Mouse (Mus musculus) neural tube, embryonic 15.5 days (tissue): ENCODE results near the gene Tbc1d10c. TPM values are rescaled to one million over a fixed set of nuclear protein-coding genes. Genes with fewer than 3 reads are reported as not detected.
A peak's percentile ranks its signal among the peaks of the same experiment; 100 is the strongest.
"Not testable (repeated sequence)": the region's sequence is repeated elsewhere in the genome, so short reads cannot be mapped to it uniquely, and the experiment has no call there.

Source experiments
- ATAC-seq: fragments of 200-750 bp; cut with Nextera tagmentation; 2 replicates; pipeline ENCODE4 v1.8.0; 2017; ENCODE audit warnings: mild to moderate bottlenecking, moderate TSS enrichment, moderate library complexity; ENCODE audit not compliant: low FRiP score
- H3K27ac ChIP-seq: fragments of 300-500 bp; sonication (generic); replicated peaks from 2 replicates; pipeline ENCODE4 v1.5.1; 2015; ENCODE audit warnings: mild to moderate bottlenecking, inconsistent platforms
- H3K27me3 ChIP-seq: fragments of 300-500 bp; sonication (generic); replicated peaks from 2 replicates; pipeline ENCODE4 v1.6.1; 2015; ENCODE audit warnings: inconsistent platforms
- H3K36me3 ChIP-seq: fragments of 300-500 bp; sonication (generic); 2 replicates; pipeline ENCODE4 v1.6.1; 2015; ENCODE audit warnings: inconsistent platforms
- H3K4me1 ChIP-seq: fragments of 300-500 bp; sonication (generic); 2 replicates; pipeline ENCODE4 v1.6.1; 2015; ENCODE audit warnings: inconsistent platforms
- H3K4me2 ChIP-seq: fragments of 300-500 bp; sonication (generic); 2 replicates; pipeline ENCODE4 v1.6.1; 2015; ENCODE audit warnings: inconsistent platforms, mild to moderate bottlenecking, moderate library complexity
- H3K4me3 ChIP-seq: fragments of 300-500 bp; sonication (generic); replicated peaks from 2 replicates; pipeline ENCODE4 v1.5.1; 2015; ENCODE audit warnings: mild to moderate bottlenecking, inconsistent platforms
- H3K9ac ChIP-seq: fragments of 300-500 bp; sonication (generic); replicated peaks from 2 replicates; pipeline ENCODE4 v1.6.1; 2015; ENCODE audit warnings: mild to moderate bottlenecking, inconsistent platforms
- H3K9me3 ChIP-seq: fragments of 300-500 bp; sonication (generic); replicated peaks from 2 replicates; pipeline ENCODE4 v1.6.1; 2016; ENCODE audit warnings: inconsistent platforms
- WGBS: fragments of 180-500 bp; shearing (Covaris S2); methylation state at CpG from one replicate; pipeline ENCODE4 v1.1.7; 2015; ENCODE audit warnings: mixed read lengths; 5-methylcytosine and 5-hydroxymethylcytosine counted together
- polyA plus RNA-seq: library from polyadenylated mRNA; unstranded; fragments of >200 nt; fragmentation: Nextera tagmentation; extraction: Ambion mirVana; gene quantifications from 2 replicates; pipeline ENCODE4 v1.2.1, GENCODE M21; 2015

The Tbc1d10c gene
- polyA plus RNA-seq, 1 experiment from 2014 or later, result 0.74 TPM

DNA sequence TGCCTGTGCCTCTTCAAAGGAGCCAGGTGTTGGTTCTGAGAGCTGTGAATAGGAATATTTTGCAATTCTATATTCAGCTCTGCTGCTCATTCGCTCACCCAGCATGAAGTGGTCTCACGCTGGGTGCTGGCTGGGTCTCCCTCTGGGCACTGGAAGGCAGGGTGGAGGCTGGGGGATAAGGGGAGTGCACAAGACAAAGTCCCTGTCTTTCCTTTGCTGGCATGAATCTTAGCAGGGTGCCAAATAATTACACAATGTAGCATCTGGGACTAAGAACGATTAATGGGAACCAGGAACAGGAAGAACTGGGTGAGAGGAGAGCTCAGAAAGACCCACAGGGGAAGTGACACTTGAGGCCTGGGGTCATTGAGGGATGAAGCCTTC, 44.1 kb downstream of the Tbc1d10c start:
- no peaks in the 10 kb centered on the region for H3K27me3 ChIP-seq
- WGBS, result 52% methylated on average over 3 of the region's 3 CpGs
- no peak overlapping the region for H3K9ac ChIP-seq
- H3K27ac ChIP-seq, result 0 out of 2 replicates have a peak overlapping the region, but pooled peaks have one; percentile 78
- no peaks in the 10 kb centered on the region for H3K9me3 ChIP-seq
- H3K4me2 ChIP-seq, result no peak overlapping the region
- peaks cover 13% of the 10 kb centered on the region; the same call in 1 of the 2 replicates for H3K36me3 ChIP-seq
- no peak for ATAC-seq
- peaks cover 32% of the 10 kb centered on the region for H3K4me1 ChIP-seq
- H3K4me3 ChIP-seq, result no peak overlapping the region

DNA sequence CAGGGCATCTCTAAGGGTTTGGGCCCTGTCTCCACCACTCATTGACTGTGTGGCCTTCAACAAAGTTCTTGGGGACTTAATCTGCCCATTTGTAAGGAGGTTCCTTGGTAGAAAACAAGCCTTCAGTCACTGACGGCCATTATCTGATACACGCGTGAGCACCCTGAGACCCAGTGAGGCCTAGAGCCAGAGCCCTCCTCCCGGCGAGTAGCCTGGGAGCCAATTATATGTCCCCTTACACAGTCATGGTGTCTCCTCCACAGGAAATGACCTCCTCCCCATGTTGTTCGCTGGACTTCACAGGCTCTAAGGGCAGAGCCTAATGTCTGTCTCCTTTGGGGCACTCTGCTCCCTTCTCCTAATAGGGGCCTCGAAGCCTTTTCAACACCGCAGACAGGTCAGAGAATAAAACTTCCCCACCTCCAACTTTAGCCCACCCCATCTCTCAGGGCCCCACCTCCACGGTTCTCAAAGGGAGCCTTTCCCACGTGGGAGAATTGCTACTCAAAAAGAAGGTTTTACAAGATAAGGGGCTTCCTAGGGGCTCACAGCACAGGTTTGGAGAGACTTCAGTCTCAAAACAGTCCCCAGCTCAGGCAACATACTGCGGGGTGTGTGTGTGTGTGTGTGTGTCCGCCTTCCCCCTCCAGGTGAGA, 44.6 kb downstream of the Tbc1d10c start:
- peaks cover 11% of the 10 kb centered on the region; the same call in 1 of the 2 replicates for H3K36me3 ChIP-seq
- H3K27me3 ChIP-seq, result no peaks in the 10 kb centered on the region
- H3K4me2 ChIP-seq, result no peak overlapping the region
- no peak for ATAC-seq
- H3K4me3 ChIP-seq, result no peak overlapping the region
- H3K27ac ChIP-seq, result no peak overlapping the region
- H3K9me3 ChIP-seq, result no peaks in the 10 kb centered on the region
- 62% methylated on average over 12 of the region's 12 CpGs for WGBS
- H3K9ac ChIP-seq, result no peak overlapping the region
- H3K4me1 ChIP-seq, result peaks cover 32% of the 10 kb centered on the region

DNA sequence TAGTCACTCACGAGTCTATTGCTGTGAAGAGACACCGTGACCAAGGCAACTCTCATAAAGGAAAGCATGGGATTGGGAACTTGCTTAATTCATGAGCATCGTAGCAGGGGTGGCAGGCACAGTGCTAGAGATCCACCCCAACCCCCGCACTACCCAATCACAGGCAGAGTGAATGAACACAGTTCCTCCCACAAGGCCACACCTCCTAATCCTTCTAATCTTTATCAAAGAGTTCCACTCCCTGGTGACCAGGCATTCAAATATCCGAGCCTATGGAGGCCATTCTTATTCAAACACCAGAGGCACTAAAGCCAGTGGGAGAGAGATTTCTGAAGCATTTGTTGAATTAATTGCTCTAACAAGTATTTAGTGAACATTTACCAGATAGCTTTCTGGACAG, 45.1 kb downstream of the Tbc1d10c start:
- Histone ChIP-seq H3K4me3 (no peak overlapping the region), H3K9ac (no peak overlapping the region), H3K9me3 (no peaks in the 10 kb centered on the region), H3K27me3 (no peaks in the 10 kb centered on the region), H3K4me2 (no peak overlapping the region), H3K4me1 (peaks cover 29% of the 10 kb centered on the region), H3K27ac (no peak overlapping the region), H3K36me3 (peaks cover 9% of the 10 kb centered on the region; the same call in 1 of the 2 replicates)
- 91% methylated on average over 5 of the region's 5 CpGs for WGBS
- ATAC-seq, result no peak

DNA sequence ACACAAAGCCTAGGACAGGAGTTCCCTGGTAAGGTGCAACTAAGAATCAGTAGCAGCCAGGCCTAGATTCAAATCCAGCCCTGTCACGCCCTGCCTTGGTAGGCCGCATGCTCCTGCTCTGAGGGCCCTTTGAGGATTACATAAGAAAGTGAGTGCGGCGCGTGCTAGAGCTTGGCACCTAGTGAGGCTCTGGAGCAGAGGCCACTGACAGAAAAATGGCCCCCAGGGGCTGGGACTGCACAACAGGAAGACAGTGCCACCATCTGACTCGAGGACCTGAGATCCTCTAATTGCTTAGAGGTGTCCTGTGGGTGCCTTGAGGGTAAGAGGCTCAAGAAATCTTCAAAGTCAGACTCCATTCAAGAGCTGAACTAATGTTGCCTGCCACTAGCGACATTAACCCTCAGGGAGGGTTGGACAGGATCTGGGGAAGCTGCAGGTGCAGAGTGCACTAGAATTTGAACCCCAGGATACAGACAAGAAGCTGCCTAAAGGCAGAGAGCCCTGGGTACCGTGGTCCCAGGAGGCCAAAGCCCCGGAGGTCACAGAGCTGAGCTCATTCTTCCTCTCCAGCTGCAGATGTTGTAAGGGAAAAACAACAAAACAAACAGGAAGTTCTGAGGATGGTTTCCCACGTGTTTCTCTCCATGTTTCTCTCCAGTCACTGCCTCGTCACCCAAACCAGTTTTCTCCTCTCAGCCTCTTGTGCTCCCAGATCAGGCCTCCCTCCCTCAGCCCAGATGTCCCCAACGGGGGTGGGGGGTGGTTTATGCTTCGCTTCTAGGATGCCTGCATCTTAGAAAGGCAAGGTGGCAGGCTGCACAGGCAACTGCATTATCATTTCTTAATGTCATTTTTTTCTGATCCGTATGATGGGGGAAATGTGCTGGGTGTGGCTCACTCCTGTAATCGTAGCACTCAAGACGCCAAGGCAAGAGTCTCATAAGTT, 46.3 kb downstream of the Tbc1d10c start:
- Histone ChIP-seq H3K36me3 (no peaks in the 10 kb centered on the region), H3K27me3 (no peaks in the 10 kb centered on the region), H3K9ac (no peak overlapping the region), H3K4me3 (no peak overlapping the region), H3K9me3 (no peaks in the 10 kb centered on the region), H3K4me2 (no peak overlapping the region), H3K4me1 (peaks cover 18% of the 10 kb centered on the region), H3K27ac (no peak overlapping the region)
- WGBS, result 86% methylated on average over 16 of the region's 16 CpGs
- ATAC-seq, result no peak

DNA sequence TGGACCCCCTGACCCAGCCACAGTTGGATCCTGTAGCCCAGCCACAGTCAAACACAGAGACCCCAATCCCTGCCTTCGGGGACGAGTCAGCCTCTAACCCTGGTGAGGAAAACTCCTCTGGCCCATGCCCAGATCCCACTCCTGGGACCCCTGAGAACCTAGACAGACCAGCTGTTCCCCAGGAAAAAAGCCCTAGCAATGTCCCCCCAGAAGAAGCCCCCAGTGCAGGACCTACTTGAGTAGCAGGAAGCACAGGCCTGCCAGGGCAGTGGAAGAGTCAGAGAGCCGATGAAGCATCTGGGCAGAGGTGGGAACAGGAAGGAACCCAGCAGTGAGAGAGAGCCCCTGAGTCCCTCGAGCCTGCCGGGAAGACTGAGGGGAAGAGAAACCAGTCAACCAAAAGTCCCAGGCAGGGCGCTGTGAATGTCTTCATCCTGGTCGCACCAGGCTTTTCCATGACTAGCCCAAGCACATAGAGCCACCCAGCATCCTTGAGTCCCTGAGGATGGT, 47.3 kb downstream of the Tbc1d10c start, which contains the start of gene Cabp4:
Gene Cabp4, minus strand, starts transcription at position 275 of the 510 bp plus-strand sequence.
- no peak within 1 kb of the TSS for H3K4me2 ChIP-seq
- no peaks in the 10 kb centered on the region for H3K36me3 ChIP-seq
- no peak within 1 kb of the TSS for H3K27ac ChIP-seq
- no peak within 1 kb of the TSS for H3K4me3 ChIP-seq
- H3K9ac ChIP-seq, result no peak within 1 kb of the TSS
- no peaks in the 10 kb centered on the region for H3K27me3 ChIP-seq
- WGBS, result 82% methylated on average over 7 of the region's 7 CpGs
- H3K9me3 ChIP-seq, result no peaks in the 10 kb centered on the region
- no peak for ATAC-seq
- peaks cover 14% of the 10 kb centered on the region for H3K4me1 ChIP-seq

DNA sequence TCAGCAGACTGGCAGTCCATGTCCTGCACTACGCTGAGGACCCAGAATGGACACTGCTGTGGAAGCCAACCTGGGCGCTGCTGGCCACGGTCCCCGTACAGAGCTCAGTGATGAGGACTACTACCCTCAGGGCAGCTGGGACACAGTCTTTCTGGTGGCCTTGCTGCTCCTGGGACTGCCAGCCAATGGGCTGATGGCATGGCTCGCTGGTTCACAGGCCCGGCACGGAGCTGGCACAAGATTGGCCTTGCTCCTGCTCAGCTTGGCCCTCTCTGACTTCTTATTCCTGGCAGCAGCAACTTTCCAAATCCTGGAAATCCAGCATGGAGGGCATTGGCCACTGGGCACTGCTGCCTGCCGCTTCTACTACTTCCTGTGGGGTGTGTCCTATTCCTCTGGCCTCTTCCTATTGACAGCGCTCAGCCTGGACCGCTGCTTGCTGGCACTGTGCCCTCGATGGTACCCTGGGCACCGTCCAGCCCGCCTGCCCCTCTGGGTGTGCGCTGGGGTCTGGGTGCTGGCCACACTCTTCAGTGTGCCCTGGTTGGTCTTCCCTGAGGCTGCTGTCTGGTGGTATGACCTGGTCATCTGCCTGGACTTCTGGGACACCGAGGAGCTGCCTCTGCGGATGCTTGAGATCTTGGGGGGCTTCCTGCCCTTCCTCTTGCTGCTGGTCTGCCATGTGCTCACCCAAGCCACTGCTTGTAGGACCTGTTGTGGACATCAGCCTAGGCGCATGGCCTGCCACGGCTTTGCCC, 48.5 kb downstream of the Tbc1d10c start:
- Histone ChIP-seq H3K9ac (no peak overlapping the region), H3K4me3 (no peak overlapping the region), H3K4me2 (no peak overlapping the region), H3K4me1 (peaks cover 7% of the 10 kb centered on the region), H3K9me3 (no peaks in the 10 kb centered on the region), H3K27ac (no peak overlapping the region), H3K27me3 (no peaks in the 10 kb centered on the region), H3K36me3 (no peaks in the 10 kb centered on the region)
- ATAC-seq, result no peak
- 92% methylated on average over 18 of the region's 18 CpGs for WGBS

DNA sequence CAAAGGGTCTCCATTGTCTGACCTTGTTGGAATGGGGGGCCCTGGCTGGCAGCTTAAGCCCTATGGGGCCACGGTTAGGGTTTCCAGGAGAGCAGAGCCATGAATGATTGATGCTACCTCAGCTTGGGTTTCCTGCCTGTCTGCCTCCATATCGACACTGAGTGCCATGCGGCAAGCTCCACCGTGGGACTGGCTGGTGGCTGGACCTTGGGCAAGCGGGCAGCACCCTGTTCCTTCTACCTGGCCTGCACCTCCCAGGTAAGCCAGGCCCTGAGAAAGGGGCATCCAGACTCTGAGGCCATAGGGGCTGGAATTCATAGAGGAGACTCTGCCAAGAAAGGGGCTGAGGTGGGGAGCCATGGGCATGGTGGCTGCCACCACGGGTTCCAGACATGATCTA, 50.9 kb downstream of the Tbc1d10c start:
- WGBS, result 79% methylated on average over 6 of the region's 6 CpGs
- H3K4me2 ChIP-seq, result no peak overlapping the region

DNA sequence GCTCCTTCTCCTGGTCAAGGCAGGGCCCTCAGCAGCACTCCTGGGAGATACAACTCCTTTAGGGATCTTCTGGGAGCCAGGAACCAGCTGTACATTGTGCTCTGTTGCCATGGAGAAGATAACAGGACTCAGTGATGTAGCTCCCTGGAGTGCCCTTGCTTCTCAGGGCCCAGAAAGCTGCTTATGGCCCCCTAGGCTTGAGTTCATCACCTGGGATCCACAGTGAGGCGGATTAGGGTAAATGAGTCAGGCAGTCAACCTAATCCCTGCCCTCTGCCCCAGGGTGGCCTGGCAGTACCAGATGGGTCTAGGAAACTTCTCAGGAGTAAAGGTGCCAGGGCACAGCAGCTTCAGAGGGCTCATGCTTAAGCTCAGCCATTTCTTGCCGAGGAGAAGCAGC, 51.6 kb downstream of the Tbc1d10c start, which contains the start of gene Gpr152:
Gene Gpr152, plus strand, starts transcription at position 342 of the 400 bp plus-strand sequence.
- Histone ChIP-seq H3K9ac (no peak within 1 kb of the TSS), H3K27me3 (no peaks in the 10 kb centered on the region), H3K27ac (no peak within 1 kb of the TSS), H3K9me3 (no peaks in the 10 kb centered on the region), H3K36me3 (no peaks in the 10 kb centered on the region), H3K4me2 (no peak within 1 kb of the TSS), H3K4me1 (peaks cover 6% of the 10 kb centered on the region), H3K4me3 (no peak within 1 kb of the TSS)
- WGBS, result 67% methylated on average over 2 of the region's 2 CpGs
- no peak for ATAC-seq

More for the DNA sequence above, 50.9 kb downstream of the Tbc1d10c start:
- no peak overlapping the region for H3K4me3 ChIP-seq
- H3K27ac ChIP-seq, result no peak overlapping the region
- ATAC-seq, result no peak
- H3K9me3 ChIP-seq, result no peaks in the 10 kb centered on the region
- H3K4me1 ChIP-seq, result peaks cover 6% of the 10 kb centered on the region
- H3K36me3 ChIP-seq, result no peaks in the 10 kb centered on the region
- H3K27me3 ChIP-seq, result no peaks in the 10 kb centered on the region
- H3K9ac ChIP-seq, result no peak overlapping the region

DNA sequence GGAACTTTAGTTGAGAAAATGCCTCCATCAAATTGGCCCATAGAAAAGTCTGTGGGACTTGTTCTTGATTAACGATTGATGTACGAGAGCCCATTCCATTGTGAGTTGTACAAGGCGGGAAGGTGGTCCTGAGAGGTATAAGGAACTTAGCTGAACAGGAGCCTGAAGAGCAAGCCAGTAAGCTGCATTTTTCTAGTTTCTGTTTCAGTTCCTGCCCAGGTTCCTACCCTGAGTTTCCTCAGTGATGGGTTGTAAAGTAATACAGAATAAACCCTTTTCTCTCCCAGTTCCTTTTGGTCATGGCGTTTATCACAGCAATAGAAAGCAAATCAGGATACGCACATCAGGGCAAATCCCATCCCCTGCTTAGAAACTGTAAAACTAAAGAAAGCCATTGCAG, 53.2 kb downstream of the Tbc1d10c start:
- Histone ChIP-seq H3K27ac (no peak overlapping the region), H3K4me3 (no peak overlapping the region), H3K4me1 (peaks cover 6% of the 10 kb centered on the region), H3K9me3 (no peaks in the 10 kb centered on the region), H3K27me3 (no peaks in the 10 kb centered on the region), H3K4me2 (no peak overlapping the region), H3K36me3 (peaks cover 5% of the 10 kb centered on the region), H3K9ac (no peak overlapping the region)
- 73% methylated on average over 5 of the region's 5 CpGs for WGBS
- no peak for ATAC-seq

DNA sequence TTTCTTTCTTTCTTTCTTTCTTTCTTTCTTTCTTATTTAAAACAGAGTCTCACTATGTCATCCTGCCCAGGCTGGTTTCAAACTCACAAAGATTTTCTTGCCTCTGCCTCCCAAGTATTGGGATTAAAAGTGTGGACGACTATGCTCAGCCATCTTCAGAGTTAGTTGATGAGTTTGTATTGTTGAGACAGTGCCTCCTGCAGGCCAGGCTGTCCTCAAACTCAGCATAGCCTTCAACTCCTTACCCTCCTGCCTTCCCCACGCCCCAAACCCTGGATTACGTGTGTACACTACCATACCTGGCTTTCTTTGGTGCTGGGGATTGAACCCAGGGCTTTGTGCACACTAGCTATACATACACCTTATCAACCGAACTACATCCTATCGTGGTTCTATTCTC, 54.6 kb downstream of the Tbc1d10c start:
- Histone ChIP-seq H3K4me2 (no peak overlapping the region), H3K27me3 (no peaks in the 10 kb centered on the region), H3K4me1 (peaks cover 6% of the 10 kb centered on the region), H3K4me3 (no peak overlapping the region), H3K9me3 (no peaks in the 10 kb centered on the region), H3K9ac (no peak overlapping the region), H3K36me3 (peaks cover 18% of the 10 kb centered on the region), H3K27ac (no peak overlapping the region)
- no peak for ATAC-seq
- 84% methylated on average over 5 of the region's 5 CpGs for WGBS

DNA sequence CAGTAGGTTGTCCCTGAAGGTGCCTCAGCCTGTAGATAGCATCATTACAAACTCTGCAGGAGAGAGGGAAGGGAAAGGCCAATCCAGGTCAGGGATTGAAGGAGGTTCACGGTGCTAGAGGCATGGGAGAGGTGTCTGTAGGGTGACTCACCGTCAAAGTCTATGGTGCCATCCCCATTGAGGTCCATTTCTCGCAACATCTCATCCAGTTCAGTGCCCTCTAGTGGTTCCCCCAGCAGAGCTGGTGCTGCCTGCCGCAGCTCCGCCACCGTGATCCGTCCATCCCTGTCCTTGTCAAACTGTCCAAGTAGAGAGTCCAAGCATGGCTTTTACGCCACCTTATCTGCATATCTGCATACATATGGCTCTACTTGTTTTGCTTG, 55.1 kb downstream of the Tbc1d10c start:
- WGBS, result 26% methylated on average over 8 of the region's 8 CpGs
- H3K27me3 ChIP-seq, H3K4me2 ChIP-seq, H3K9ac ChIP-seq, H3K4me3 ChIP-seq, H3K27ac ChIP-seq, ATAC-seq, H3K4me1 ChIP-seq, H3K9me3 ChIP-seq: not testable (repeated sequence)
- H3K36me3 ChIP-seq, result peaks cover 22% of the 10 kb centered on the region
